Mouse (Mus musculus): ENCODE data around the gene Depp1.

DNA sequence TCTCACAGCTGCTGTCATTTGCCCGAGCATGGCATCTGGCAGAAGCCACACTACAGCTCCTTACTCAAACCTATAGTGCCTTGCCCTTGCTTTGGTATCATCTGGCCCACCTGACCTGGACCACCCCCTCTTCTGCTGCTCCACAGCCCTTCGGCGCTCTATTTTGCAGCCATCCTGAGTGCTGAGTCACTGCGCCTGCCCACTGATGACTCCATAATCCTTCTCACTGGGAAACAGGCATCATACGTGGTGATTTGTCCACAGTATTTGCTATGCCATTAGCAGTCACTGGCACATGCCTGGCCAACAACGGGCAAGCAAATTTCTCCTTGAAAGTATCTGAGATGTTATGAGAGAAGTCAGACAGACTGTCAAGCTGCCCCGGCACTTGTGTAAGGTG, 598 bp upstream of the Depp1 start:
- TF ChIP-seq MYOG (IDR thresholded peaks at IDR 0.05; ENCODE audit: control insufficient read depth in 1 of 3, insufficient read depth in 1 of 3, insufficient read length in 2 of 3, low read depth in 2 of 3) (no peak), MAX (IDR thresholded peaks at IDR 0.05; ENCODE audit: low read depth) (no peak), E2F4 (IDR thresholded peaks at IDR 0.05; ENCODE audit: insufficient read depth) (no peak), POLR2A (IDR thresholded peaks at IDR 0.05; ENCODE audit: insufficient read length, low read depth) (no peak), TCF3 (IDR thresholded peaks at IDR 0.05; ENCODE audit: insufficient read length, low read depth) (no peak), REST (IDR thresholded peaks at IDR 0.05; ENCODE audit: insufficient read depth, insufficient read length) (no peak)

All from myocyte (in vitro differentiated cells).